Mouse (Mus musculus): Measurements from ENCODE around the gene Nobox.

The Nobox gene

GRCm38 (mm10) chr6:43274123-43274522 is 35.2 kb downstream of the Nobox start:
- no peak for DNase-seq (ENCODE audit: low read depth, low spot score)

GRCm38 (mm10) chr6:43272597-43272996 is 36.8 kb downstream of the Nobox start:
- no peak for DNase-seq (ENCODE audit: low read depth, low spot score)

GRCm38 (mm10) chr6:43266356-43266755 is 43.0 kb downstream of the Nobox start:
- DNase-seq (ENCODE audit: low read depth, low spot score) = no peak

GRCm38 (mm10) chr6:43265363-43266041 is 43.9 kb downstream of the Nobox start, which contains the start of gene Arhgef5:
TSS of gene Arhgef5 (plus strand) at chr6:43265582.
- no peak for DNase-seq (ENCODE audit: low read depth, low spot score)

- no peak for DNase-seq (ENCODE audit: low read depth, low spot score)
These were observed 48.6 kb downstream of the Nobox start for GRCm38 (mm10) chr6:43260756-43261155.

GRCm38 (mm10) chr6:43254193-43254926 is 55.0 kb downstream of the Nobox start:
- DNase-seq (ENCODE audit: low read depth, low spot score) = no peak

All from embryo, embryonic 11.5 days (tissue).